Mouse (Mus musculus): ENCODE results near the gene Gm10778.

- TF ChIP-seq POLR2A (IDR thresholded peaks at IDR 0.05; ENCODE audit: borderline replicate concordance, insufficient read depth, low read length), result no peak
- TF ChIP-seq CTCF (IDR thresholded peaks at IDR 0.05; ENCODE audit: borderline replicate concordance, insufficient read depth, low read depth, low read length), result peak; percentile 94
Observed at GRCm38 (mm10) chr10:81604968-81605665, 43.7 kb upstream of the Gm10778 start.

All from cerebellum, adult 2 months (tissue).